Mouse (Mus musculus) kidney, adult 11 months (tissue): ENCODE results near the gene Nphp1.
A peak's percentile ranks its signal among the peaks of the same experiment; 100 is the strongest.

Source experiments
- DNase-seq: peaks from one replicate; pipeline ENCODE4 v3.0.0; 2022

Gene Nphp1

DNA sequence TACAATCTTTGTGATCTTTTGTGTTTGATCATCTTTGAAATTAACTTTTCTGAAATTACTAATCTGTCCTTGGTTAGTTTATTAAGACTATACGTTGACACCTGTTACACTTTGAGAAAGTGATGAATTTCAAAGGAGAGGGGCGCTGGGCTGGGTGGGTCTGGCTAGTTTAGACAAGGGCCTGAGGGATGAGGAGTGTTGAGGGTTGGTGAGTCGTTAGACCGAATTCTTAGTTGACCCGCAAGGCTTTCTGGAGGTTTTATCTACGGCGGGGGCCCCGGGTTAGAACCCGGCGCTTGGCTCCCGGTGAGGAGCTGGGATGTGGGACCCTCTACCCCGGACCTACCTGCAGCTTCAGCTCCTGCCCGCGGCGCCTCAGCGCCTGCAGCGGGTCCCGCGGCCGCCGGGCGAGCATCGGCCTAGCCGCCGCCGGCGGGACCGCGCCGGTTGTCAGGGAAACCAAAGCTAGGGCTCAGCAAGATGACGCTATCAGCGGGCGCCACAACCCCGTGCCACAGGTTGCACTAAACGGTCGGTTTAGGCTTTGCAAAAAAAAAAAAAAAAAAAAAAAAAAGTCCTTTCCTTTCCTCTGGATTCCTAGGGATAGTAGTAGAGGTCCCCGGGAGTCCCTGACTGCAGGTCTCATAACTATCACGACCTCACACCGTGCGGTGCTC lies at the start of gene Nphp1:
TSS of gene Nphp1 (minus strand) at position 458 of the 677 bp plus-strand sequence.
- DNase-seq: peak; percentile 80

DNA sequence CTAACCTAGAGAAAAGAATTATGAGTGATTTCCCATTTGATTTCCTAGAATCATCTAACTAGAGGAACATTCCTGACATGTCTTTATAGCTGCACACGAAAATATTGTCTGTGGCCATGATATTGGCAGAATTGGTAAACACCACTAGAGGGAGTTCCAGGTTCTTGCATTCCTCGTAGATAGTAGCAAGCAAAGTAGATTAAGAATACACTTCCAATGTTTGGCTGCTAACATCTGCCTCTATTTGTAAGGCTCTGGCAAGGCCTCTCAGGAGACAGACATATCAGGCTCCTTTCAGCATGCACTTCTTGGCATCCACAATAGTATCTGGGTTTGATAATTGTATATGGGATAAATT lies 44.1 kb upstream of the Nphp1 start:
- no peak for DNase-seq

DNA sequence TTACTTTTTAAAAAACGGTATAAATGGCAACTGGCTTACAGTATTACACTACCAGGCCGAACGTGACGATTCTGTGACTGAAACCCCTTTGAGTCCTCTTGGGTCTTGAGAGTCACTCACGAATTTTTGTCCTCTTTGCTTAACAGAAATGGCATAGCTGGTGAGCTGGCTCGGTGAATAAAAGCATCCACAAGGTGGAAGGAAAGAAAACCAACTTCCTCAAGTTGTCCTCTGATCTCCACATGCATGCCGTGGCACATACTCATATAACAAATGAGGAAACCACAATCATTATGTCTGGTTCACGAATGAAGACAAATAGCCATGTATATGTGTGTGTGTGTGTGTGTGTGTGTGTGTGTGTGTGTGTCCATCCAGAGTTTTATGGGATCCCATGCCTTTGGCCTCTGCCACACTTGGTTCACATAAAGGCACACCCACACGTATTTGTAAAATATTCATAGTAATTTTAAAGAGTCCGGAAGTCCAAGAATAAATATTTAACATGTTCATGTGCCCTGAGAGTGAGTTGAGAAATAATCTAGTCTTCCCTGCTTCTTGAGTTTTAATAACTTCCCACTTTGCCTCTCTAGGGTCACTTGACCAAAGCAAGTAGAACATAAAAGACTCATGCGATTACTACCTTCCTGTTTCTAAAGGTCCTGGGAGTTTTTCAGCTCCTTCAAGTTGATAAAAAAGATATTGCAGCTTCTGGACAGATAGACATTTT lies 43.6 kb upstream of the Nphp1 start:
- no peak for DNase-seq

DNA sequence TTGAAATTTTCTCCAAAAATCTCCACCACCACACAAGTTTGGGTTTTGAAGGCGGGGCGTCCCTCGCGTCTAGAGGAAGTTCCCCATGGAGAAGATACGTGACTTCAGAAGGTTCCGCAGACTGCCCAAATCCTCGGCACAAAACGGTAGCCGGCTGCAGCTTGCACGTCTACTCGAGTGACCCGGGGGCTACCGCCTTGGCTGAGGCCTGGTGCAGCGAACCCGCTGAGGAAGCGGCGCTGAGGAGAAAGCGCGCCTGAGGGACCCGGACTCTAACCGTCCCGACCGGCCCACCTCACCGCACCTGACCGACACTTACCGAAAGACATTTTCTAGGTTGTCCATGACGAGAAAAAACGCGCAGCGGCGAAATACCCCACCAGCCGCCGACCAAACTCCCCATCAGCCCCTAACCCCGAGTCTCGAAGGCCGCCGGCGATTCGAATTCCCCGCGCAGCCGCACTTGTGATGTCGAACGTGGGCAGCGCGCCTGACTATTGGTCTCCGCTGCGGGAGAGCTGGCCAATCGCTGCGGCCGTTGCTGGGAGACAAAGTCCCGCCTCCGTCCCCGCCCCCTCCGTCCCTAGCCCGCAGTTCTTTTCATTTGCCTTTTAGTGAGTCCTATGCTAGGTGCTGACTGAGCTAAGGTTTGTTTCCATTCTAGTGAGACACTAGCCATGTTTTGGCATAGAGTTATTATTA lies 42.9 kb upstream of the Nphp1 start, which contains the start of gene Bub1:
TSS of gene Bub1 (minus strand) at position 465 of the 702 bp plus-strand sequence.
- peak; percentile 90 for DNase-seq

DNA sequence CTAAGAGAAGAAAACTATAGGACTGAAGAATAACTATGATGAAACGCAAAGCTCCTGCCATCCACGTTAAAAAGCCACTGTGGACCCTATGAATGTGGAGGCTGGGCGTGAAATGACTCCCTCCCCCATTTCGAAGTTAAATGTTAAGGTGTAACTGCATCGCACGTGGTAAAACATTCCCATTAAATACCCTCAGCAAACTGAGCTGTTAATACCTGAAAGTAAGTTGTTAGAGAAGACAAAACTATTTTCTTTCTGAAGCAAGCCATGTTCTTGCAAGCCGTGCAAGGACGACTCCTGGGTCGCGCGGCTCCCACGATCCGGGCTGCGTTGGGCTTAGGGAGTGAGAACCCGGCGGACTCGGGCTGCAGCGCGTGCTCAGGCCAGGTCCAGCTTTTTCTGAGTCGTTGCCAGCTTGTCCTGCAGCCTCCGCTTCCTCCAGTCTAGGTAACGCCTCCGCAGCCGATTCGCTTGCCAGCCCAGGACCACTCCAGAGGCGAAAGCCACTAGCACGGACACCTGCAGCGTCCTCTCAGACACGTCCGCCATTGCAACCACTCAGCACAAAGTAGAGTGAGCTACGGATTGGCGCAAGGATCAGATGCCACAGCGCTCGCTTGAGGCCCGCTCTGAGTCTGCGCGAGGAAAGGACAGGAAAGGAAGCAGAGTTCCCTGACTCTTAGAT lies 3.4 kb upstream of the Nphp1 start, which contains the start of gene Mtln:
TSS of gene Mtln (minus strand) at position 570 of the 685 bp plus-strand sequence.
- peak; percentile 89 for DNase-seq

DNA sequence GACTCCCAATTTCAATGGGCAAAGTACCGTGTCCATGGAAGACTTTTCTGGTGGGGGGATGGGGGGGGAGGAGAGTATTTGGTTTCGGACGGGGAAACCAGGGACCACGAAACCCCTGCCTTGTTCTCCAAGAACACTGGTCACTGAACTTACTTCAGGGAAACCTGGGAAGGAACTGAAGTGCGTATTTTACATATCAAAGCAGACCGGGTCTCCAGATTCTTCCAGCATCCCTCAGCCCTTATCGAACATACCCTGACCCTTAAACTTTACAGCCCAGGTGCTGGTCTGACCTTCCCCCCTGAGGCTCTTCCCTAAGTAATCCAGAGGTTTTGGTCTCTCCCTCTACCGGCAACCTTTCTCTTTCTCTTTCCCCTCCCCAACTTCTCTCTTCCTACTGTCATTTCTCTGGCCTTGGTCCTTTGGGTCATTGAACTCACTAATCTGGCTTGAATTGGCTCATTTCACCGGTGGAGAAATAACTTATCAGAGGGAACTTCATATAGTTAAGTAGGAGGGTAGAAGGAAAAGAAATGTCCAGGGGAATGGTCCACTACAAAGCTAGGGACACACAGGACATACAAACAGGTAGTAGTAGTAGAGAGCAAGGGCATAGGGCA lies 1.1 kb upstream of the Nphp1 start:
- no peak for DNase-seq

DNA sequence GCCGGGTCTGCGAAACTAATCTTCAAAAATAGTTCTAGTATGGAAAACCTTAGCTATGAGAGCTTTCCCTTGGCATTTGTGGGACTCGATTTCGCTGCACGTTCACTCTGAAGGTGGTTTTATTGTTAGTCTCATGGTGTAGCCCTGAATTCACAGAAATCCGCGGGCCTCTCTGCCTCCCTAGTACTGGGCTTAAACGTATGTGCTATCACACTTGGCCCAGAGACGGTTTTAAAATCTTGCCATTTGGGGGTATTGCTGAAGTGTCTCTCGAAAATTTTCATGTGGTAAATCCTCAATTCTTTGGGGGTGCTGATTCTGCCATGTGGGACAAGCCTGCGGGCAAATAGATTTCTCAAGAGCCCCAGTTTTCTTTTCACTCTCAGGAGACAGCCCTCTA lies 441 bp upstream of the Nphp1 start:
- no peak for DNase-seq

DNA sequence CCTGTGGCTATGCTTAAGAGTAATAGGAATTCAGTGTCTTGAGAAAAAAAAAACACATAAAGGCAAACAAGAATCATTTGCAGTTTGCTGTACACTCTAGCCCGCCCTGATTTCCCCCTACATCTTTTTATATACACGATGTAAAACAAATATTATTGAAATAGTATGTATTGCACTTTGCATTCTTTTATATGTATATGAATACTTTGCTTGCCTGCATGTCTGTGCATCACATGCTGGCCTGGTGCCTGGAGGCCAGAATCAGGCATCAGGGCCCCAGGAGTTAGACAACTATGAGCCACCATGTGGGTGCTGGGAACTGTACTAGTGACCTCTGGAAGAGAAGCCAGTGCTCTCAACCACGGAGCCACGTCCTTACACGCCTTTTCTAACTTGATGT lies 1.5 kb downstream of the Nphp1 start:
- no peak for DNase-seq

DNA sequence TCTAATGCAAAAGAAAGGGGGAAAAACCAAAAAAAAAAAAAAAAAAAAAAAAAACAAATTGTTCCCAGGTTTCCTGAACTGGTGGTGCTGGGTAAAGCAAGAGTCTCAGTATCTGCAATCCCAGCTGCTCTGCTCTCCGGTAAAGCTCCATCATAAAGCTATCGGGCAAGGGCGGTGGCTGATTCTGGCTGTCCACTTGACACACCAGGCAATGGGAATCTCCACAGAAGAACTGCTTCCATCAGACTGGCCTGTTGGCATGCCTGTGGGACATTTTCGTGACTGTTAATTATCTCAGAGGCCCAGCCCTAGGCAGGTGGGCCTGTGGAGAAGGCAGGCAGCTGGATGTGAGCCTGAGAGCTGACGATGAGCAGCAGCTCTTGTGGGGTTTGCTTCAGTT lies 10.2 kb downstream of the Nphp1 start:
- no peak for DNase-seq

DNA sequence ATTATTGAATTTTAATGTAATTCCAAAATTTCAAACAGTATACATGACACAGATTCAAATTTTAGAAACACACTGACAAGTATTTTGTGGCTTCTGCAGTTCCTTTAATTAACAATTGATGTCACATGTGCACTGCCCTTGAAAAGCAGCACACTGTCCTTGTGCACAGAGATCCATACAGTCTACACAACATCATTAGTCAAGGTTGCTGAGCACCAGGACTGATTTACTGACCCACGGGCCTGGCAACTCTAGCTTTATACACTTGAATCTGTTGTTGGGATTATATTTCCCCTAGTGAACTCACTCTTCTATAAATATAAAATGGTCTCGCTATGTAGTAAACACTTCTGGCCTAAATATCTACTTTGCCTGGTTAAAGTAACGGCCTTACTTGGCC lies 13.7 kb downstream of the Nphp1 start:
- no peak for DNase-seq

DNA sequence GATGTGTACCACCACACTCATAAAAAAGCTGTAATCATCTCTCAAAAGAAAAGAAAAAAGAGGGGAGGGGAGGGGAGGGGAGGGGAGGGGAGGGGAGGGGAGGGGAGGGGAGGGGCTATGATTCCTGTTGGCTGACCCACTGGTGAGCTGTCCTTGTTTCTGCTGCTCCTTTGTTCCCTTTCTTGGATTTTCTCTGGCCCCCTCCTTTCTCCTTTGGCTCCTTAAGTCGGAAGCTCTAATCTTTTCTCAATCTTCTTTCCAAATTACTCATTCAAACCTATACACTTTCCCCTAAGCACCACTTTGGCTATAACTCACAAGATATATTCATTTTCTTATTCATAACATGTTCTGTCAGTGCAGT lies 14.1 kb downstream of the Nphp1 start:
- DNase-seq: no peak

DNA sequence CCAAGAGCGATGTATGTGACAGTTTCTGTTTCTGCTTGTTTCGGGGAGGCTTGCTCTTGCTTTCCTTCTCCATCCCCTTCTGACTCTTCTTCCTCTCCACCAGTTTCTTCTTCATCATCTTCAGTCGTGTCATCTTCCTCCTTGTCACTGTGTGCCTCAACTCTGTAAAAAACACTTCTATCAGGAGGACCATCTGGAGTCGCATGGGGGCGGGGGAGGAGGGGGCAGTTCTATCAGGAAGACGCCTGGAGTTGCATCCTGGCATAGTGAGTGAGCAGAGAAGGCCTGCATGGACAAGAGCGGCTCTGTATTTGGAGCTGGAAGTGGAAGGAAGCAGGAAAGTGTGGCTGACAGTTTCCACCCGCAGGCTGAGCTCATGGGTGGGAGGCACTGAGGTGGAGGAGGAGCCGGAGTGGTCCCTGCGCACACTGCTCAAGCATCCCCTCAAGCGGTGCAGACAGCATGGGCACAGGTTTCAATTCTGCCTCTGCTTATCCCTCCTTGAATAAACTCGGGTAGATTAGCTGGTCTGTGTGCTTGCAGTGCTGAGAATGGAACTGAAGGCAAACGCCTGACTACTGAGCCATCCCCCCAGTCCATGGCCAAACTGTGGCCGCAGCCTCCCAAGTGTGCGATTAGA lies 14.6 kb downstream of the Nphp1 start:
- no peak for DNase-seq

DNA sequence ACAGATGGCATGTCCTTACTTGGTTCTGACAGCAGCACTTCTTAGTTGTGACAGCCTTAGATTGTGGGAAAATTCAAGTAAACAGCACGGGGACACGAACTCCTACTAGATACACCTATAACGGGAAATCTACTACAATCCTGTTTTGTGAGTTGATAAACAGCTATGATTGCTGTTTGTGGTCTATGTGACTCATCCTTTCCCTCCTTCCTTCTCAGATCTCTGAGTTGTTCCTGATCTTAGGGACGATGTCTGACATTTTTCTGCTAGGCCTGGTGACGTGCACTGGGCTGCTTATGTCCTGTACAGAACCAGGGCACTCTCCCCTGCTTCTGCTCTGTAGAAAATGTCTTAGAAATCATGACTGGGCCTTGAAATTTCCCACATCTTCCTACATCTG lies 27.1 kb downstream of the Nphp1 start:
- no peak for DNase-seq

DNA sequence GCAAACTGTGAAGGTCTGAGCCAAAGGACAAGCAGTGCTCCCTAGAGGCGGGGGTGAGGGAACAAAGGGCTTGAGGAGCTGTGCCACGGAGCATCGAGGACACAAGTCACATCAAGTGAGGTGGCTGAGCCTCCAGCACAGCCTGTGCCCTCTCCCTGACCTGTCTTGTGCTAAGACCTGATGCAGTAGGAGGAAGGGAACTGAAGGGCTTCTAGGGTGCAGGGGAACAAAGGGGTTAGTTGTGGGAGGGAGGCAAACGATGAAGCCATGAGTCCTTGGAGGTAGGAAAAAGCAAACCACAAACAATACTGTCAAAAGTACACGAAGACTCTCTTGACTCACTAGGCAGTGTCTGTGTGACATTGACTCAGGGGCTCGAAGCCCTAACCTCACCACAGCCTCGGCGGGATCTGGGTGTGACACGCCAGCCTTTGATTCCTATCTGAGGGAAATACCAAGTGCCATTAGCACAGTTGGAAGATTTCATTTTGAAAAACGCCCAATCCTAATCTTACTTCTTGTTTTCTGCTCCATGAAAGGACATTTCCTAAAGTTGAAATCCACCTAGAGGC lies 28.2 kb downstream of the Nphp1 start:
- no peak for DNase-seq

DNA sequence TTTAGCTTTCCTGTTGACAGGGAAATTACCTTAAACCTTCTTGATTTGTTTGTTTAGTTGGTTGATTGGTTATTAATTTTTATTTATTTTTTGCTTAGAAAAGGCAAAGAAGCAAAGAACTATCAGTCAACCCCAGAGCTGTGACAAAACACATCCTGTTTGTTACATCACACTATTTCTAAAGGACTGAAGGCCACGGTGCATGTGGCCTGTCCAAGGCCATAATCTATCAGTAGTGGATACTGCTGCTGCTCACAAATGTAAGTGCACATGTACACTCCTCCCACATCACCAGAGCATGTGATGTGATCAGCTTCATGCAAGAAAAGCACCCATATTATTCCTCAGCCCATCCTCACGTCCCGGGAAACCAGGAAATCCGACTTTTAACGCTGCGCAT lies 28.7 kb downstream of the Nphp1 start:
- no peak for DNase-seq

DNA sequence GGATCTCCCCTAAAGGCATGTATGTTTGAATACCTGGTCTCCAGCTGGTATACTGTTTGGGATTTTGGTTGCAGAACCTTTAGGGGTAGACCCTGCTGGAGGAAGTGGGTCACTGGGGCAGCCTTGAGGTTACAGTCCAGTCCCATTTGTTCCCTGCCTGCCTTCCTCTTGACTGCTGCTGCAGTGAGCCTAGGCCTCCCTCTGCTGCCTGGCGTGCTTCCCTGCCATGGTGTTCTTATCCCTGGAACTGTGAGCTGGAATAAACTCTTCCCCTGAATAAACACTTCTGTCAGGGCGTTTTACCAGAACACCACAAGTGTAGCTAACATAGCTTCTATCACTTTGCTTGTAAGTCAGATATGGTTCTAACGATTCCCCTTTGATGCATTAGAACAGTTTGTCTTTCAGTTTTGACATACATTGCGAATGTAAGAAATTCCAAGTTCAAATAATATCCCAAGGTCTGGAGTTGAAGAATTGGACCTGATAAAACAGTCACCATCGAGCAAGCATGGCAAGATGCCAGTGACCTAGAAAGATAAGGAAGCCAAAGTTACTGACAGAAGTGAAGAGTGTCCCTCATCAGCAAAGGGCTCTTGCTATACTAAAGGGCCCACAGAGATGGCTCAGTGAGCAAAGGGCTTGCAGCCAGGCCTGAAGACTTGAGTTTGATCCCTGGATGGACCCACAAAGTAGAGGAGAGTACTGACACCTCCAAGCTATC lies 29.4 kb downstream of the Nphp1 start:
- DNase-seq: no peak

DNA sequence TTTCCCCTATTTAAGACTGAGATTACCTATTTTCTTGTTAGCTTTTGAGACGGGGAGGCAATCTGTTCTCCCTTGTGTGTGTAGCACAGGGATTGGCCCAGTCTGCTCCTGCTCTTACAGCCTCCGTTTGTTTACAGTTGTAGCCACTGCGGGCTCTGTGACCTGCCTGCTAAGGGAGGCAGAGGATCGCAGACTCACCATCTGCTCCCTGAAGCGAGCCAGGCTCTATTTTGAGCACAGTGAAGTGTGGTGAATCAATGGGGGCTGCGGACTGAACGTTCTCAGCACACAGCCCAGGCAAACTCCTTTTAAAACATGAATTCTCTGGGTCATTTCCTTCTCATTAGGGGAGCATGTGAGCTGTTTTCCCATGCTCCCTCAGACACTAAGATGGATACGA lies 31.5 kb downstream of the Nphp1 start:
- DNase-seq: no peak

DNA sequence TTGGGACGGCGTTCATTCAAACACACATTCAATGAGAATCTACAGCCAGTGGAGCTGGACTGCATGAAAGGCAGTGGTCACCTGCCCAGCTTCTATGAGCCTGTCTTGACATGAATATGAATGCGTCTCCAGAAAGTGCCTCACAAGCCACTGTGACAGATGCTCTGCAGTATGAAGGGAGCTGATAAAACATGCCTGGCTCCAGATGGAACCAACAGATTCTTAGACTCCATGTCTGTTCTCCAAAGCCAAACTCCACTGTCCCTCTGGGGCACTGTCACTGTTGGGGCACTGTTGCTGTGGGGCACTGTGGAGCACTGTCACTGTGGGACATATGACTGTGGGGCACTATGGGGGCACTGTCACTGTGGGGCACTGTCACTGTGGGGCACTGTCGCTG lies 34.6 kb downstream of the Nphp1 start:
- no peak for DNase-seq

DNA sequence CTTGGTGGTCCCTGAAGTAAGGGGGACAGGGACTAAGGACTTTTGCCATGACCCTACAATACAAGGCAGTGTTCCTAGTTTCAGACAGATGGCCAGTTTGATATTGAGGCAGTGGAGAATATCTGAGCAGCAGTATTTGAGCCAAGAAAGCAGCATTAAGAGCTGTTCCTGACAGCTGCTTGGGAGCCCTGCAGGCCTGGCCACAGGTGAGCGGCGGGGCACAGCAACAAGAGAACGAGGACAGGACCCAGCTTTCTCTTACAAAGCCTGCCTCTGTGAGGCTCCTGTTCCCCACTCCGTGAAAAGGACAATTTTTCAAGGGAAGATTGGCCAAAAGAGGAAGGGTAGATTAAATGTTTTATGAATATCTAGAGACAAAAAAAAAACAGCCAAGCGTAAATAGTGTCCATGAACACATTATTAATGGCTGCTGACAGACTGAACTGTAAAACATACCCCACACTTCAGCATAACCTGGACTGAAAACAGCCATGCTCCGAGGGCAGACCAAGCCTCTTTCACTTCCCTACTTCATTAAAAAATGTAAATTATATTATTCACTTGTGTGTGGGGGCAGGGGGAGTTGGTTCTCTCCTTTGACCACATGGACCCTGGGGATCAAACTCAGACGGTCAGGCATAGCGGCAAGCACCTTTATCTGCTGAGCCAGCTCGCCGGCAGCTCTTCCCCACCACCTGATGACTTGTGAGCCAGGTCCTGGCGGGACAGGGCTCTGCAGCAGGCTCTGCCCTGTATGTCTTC lies 36.7 kb downstream of the Nphp1 start:
- no peak for DNase-seq

DNA sequence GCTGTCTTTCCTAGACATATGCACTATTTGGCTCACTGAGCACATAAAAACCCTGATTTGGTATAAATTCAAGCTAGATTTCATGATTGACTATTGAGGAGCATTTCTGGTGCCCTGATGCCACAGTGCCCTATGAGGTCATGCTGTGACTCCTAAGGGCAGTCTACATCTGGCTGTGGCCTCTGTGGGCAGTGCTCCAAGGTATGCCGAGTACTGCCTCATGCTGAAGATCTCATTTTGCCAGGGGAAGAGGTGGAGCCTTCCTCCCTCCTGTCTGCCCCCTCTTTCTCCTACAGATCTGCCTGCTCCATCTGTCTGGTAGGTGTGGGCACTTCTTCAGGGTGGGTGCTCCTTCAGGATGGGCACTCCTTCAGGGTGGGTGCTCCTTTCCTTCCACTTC lies 39.3 kb downstream of the Nphp1 start:
- no peak for DNase-seq

DNA sequence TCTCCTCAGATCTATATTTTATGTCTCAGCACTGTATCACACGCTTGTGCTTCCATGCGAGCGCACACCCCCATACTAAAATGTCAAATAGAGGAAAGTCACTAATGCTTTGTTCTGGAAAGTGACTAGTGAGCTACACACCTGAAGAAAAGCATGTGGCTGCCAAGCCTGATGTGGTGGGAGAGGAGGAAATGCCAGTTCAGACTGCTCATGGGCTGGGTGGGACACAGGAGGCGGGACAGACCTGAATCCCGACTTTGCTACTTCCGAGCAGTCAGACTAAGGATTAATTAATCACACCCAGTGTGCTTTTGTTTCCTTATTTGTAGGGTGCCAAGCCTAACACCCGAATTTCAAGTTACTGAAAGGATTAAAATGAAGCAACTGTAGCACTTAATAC lies 40.4 kb downstream of the Nphp1 start:
- DNase-seq: no peak
